Mouse (Mus musculus) lung, embryonic 15.5 days (tissue): Measurements from ENCODE around the gene Gm42417. TPM values are rescaled to one million over a fixed set of nuclear protein-coding genes. Genes with fewer than 3 reads are reported as not detected.

ENCODE experiments used
- ATAC-seq: fragments of 200-750 bp; cut with Nextera tagmentation; 2 replicates; pipeline ENCODE4 v1.8.0; 2017; ENCODE audit warnings: moderate number of reproducible peaks, borderline replicate concordance; ENCODE audit not compliant: low FRiP score, low TSS enrichment; ENCODE audit errors: extremely low read depth
- H3K27ac ChIP-seq: fragments of 300-500 bp; sonication (generic); 2 replicates; pipeline ENCODE4 v1.5.1; 2015; ENCODE audit warnings: moderate library complexity, mild to moderate bottlenecking, inconsistent platforms
- H3K27me3 ChIP-seq: fragments of 300-500 bp; sonication (generic); 2 replicates; pipeline ENCODE4 v1.6.1; 2015; ENCODE audit warnings: inconsistent platforms
- H3K36me3 ChIP-seq: fragments of 300-500 bp; sonication (generic); 2 replicates; pipeline ENCODE4 v1.6.1; 2015; ENCODE audit warnings: inconsistent platforms
- H3K4me1 ChIP-seq: fragments of 300-500 bp; sonication (generic); 2 replicates; pipeline ENCODE4 v1.6.1; 2015; ENCODE audit warnings: inconsistent platforms
- H3K4me2 ChIP-seq: fragments of 300-500 bp; sonication (generic); 2 replicates; pipeline ENCODE4 v1.6.1; 2015; ENCODE audit warnings: inconsistent platforms, mild to moderate bottlenecking, moderate library complexity
- H3K4me3 ChIP-seq: fragments of 300-500 bp; sonication (generic); 2 replicates; pipeline ENCODE4 v1.5.1; 2015; ENCODE audit warnings: mild to moderate bottlenecking, inconsistent platforms
- H3K9ac ChIP-seq: fragments of 300-500 bp; sonication (generic); 2 replicates; pipeline ENCODE4 v1.6.1; 2015; ENCODE audit warnings: inconsistent platforms
- H3K9me3 ChIP-seq: fragments of 300-500 bp; sonication (generic); 2 replicates; pipeline ENCODE4 v1.6.1; 2016; ENCODE audit warnings: inconsistent platforms
- WGBS: fragments of 180-500 bp; shearing (Covaris S2); methylation state at CpG from one replicate; pipeline ENCODE4 v1.1.7; 2015; 5-methylcytosine and 5-hydroxymethylcytosine counted together
- polyA plus RNA-seq: library from polyadenylated mRNA; unstranded; fragments of >200 nt; fragmentation: Nextera tagmentation; extraction: Ambion mirVana; gene quantifications from 2 replicates; pipeline ENCODE4 v1.2.1, GENCODE M21; 2015

Gm42417 gene
- polyA plus RNA-seq, 1 experiment from 2014 or later, result not detected

DNA sequence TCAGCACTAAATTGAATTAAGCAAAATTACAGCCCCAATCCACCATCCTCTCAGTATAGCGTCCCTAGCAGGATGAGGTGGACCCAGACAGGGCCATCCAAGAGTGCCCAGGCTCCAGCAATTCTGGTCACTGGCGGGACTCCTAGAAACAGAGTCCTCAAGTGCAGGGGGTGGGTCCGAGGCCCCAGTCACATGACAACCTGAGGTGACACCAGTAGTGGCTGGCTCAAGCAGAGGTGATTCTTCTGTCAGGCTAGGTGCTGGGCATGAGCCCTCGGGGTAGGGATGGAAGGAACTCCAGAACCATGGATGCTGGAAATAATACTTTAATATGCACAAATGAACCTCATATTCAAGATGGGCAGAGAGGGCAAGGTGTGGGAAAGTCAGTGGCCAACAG, 23.2 kb upstream of the Gm42417 start:
- H3K9me3 ChIP-seq, result no peaks in the 10 kb centered on the region
- H3K4me1 ChIP-seq, result peaks cover 29% of the 10 kb centered on the region
- H3K36me3 ChIP-seq, result no peaks in the 10 kb centered on the region
- H3K4me3 ChIP-seq, result no peak overlapping the region
- H3K27ac ChIP-seq, result no peak overlapping the region
- H3K4me2 ChIP-seq, result no peak overlapping the region
- no peak for ATAC-seq
- H3K9ac ChIP-seq, result no peak overlapping the region
- WGBS, result 51% methylated on average over 4 of the region's 4 CpGs
- H3K27me3 ChIP-seq, result no peaks in the 10 kb centered on the region

DNA sequence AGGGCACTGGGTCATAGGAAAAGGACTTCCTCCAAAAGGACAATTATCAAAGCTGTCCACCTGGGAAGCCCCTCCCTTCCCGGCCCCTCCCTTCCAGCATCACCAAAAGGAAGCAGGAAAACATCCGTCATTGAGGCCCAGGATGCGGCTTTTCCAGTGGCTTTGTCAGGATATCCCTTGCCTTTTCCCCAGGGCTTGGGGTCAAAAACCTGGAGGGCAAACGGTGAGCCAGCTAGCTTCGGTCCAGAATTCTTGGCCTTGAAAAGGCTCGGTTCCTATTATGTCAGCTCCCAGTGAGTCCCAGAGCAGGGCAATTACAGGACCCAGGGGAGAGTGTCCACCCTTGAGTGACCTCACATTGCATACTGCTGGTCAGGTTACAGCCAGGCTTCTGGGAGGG, 21.7 kb upstream of the Gm42417 start:
- H3K9ac ChIP-seq, result no peak overlapping the region
- peaks cover 23% of the 10 kb centered on the region for H3K4me1 ChIP-seq
- no peaks in the 10 kb centered on the region for H3K27me3 ChIP-seq
- H3K4me2 ChIP-seq, result no peak overlapping the region
- H3K4me3 ChIP-seq, result no peak overlapping the region
- ATAC-seq, result no peak
- WGBS, result 43% methylated on average over 6 of the region's 6 CpGs
- H3K27ac ChIP-seq, result peak overlapping the region; percentile 21
- H3K36me3 ChIP-seq, result no peaks in the 10 kb centered on the region
- no peaks in the 10 kb centered on the region for H3K9me3 ChIP-seq

DNA sequence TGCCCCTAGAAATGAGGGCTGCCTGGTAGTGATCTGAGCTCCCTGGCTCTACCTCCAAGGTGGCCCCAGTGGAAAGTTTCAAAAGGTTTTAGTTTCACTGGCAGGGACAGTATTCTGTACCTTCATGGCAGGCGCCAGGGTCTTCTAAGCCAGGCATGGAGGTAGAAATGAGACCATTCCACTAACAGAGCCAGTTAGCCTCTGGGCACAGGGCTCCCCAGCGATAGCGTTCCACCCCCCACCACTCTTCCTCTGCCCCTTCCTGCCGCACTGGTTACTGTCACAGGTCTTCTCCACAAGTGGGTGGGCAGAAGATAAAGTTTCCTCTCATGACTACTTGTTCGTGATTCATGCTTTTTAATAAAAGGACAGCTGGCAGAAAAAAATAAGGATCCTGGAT, 20.7 kb upstream of the Gm42417 start:
- H3K27me3 ChIP-seq, result no peaks in the 10 kb centered on the region
- no peak overlapping the region for H3K4me2 ChIP-seq
- H3K9ac ChIP-seq, result no peak overlapping the region
- no peak overlapping the region for H3K4me3 ChIP-seq
- WGBS, result 63% methylated on average over 5 of the region's 5 CpGs
- no peaks in the 10 kb centered on the region for H3K9me3 ChIP-seq
- H3K27ac ChIP-seq, result no peak overlapping the region; the same call in 1 of the 2 replicates
- H3K4me1 ChIP-seq, result peaks cover 33% of the 10 kb centered on the region
- no peak for ATAC-seq
- no peaks in the 10 kb centered on the region for H3K36me3 ChIP-seq

DNA sequence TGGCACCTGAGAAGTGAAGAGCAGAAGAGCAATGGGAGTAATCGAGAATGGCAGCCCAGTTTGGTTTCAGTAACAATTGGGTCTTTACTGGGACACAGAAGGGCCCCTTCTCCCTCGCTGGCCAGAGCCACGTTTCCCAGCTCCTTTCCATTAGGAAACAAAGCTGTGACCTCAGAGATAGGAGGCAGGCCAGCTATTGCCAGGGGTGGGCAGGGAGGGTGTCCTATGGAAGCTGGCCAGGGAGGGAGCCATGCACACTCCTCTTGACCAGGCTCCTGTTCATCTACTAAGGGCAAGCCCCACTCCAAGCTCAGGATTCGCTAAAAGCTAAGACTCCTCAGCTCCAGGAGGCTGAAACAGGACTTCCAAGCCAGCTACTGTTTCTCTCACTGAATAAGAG, 20.0 kb upstream of the Gm42417 start:
- no peaks in the 10 kb centered on the region for H3K27me3 ChIP-seq
- H3K4me2 ChIP-seq, result peak overlapping the region; percentile 87
- peak overlapping the region; percentile 99 for H3K27ac ChIP-seq
- 13% methylated on average over 4 of the region's 4 CpGs for WGBS
- peaks cover under 1% of the 10 kb centered on the region; the same call in 1 of the 2 replicates for H3K36me3 ChIP-seq
- peaks cover 39% of the 10 kb centered on the region for H3K4me1 ChIP-seq
- H3K9ac ChIP-seq, result peak overlapping the region; percentile 97; the same call in 1 of the 2 replicates
- H3K4me3 ChIP-seq, result peak overlapping the region; percentile 93
- no peaks in the 10 kb centered on the region for H3K9me3 ChIP-seq
- no peak for ATAC-seq

DNA sequence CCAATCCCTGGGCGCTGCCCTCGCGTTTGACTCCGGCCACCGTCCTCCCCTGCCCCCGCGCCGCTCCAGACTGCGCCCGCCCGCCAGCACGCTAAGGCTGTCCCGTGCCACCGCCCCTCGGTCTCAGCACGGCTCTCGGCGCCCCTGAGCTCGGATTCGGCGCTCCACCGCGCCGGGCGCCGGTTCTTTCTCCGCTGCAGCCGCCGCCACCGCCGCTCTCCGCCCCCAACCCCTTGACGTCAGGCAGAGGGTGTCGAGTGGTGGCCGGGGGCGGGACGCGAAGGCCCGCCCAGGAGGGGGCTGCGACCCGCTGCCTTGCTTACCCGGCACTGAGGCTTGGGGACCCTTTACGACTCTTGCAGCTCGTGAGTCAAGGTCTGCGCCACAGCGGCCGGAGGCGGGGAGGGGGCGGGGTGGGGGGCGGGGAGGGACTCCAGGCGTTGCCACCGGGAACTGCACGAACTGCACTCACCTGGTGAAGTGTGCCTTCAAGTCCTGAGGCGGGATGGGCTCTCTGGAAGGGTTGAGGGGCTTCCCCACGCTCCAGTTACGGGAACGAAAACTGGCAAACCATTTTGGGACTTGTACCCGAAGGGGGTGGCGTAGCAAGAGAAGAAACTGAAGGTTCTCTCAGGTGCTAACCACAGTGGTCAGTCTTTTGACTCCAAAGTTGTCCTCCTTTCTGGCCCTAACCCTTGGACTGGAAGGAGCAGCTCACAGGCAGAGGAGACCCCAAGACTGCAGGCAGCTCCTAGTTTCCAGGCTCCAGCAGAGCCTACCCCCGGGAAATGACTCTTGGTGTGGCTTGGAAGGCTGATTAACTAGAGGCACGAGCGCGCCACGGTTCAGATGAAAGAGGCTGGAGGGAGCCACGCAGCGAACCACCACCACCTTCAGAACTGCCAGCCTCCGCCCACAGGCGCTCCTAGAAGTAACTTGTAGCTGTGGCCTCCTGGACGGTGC, 19.1 kb upstream of the Gm42417 start, which contains the start of gene Sema4c:
Gene Sema4c (minus strand): TSS at position 319 of the 963 bp plus-strand sequence.
- WGBS, result under 1% methylated on average over 68 of the region's 69 CpGs
- no peaks in the 10 kb centered on the region for H3K9me3 ChIP-seq
- peaks cover 9% of the 10 kb centered on the region for H3K36me3 ChIP-seq
- peak within 1 kb of the TSS; percentile 99 for H3K27ac ChIP-seq
- ATAC-seq, result peak; percentile 70
- H3K4me1 ChIP-seq, result peaks cover 45% of the 10 kb centered on the region
- H3K27me3 ChIP-seq, result no peaks in the 10 kb centered on the region
- H3K9ac ChIP-seq, result peak within 1 kb of the TSS; percentile 97
- peak within 1 kb of the TSS; percentile 87 for H3K4me2 ChIP-seq
- H3K4me3 ChIP-seq, result peak within 1 kb of the TSS; percentile 93

DNA sequence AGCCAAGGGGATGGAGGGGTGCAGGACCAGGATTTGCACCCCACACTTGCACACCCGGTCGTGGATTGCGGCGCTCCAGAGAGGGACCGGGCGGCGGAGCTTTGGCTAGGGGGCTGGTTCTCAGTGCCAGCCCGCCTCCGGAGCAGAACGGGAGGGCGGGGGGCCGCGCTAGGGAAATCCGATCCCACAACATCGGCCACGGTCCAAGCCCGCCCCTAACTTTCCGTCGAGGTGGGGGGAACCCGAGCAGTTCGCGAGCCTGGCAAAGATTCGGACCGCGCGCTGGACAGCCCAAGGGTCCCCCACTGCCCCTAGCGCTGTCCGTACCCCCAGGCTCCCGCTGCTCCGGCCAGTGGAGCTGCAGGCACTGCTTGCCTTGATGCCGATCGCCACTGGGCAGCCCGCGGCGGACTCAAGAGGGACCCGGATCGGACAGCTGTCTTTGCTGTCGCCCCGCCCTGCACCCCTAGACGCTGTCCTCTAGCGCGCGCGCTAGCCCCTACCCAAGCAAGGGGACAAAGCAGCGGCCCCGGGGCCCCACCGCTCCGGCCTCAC, 18.3 kb upstream of the Gm42417 start:
- Histone ChIP-seq H3K27me3 (no peaks in the 10 kb centered on the region), H3K4me3 (peak overlapping the region; percentile 93), H3K4me2 (peak overlapping the region; percentile 87), H3K36me3 (peaks cover 17% of the 10 kb centered on the region), H3K9me3 (no peaks in the 10 kb centered on the region), H3K27ac (peak overlapping the region; percentile 99), H3K9ac (peak overlapping the region; percentile 97), H3K4me1 (peaks cover 45% of the 10 kb centered on the region)
- ATAC-seq, result peak; percentile 88
- WGBS, result under 1% methylated on average over 48 of the region's 48 CpGs

DNA sequence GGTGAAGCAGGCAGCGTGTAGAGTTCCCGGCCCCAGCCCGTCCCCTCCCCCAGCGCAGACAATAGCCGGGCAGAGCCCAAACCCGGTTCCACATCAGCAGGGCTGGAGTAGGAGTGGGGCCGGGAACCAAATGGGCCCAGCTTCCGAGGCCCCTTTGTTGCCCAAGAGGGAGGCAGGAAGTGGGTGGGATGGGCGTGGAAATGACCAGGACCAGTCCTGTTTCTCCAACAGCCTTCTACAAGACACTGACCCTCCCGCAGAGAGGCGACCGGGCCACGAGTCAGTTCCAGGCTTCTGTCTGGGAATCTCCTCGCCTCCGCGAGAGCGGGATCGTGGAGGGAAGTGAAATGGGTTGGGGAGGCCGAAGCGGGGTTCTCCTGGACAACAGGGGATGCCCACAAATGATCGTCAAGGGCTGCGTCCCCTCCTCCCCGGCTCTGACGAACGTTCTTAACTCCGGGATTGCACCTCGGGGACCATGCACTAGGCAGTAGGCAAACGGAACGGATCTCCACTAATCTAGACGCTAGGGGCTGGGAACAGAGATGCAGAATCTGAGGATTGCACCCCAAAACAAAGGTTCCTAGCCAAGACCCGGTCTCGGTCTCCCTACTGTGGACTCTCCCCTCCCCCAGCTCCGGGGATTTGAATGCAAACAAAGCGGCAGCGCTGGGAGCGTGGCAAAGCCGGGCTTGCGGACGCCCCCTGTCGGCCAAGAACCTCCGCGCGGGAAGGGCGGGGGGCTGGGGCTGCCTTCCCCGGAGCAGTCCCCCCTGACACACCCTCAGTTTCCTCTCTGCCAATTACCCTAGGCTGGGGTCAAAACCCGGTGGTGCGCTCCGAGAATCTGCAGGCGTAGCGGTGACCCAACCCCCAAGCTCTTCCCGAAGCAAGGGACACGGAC, 17.6 kb upstream of the Gm42417 start:
- Histone ChIP-seq H3K4me1 (peaks cover 45% of the 10 kb centered on the region), H3K9me3 (no peaks in the 10 kb centered on the region), H3K27ac (peak overlapping the region; percentile 99), H3K27me3 (no peaks in the 10 kb centered on the region), H3K9ac (peak overlapping the region; percentile 97), H3K4me3 (peak overlapping the region; percentile 93), H3K36me3 (peaks cover 24% of the 10 kb centered on the region), H3K4me2 (peak overlapping the region; percentile 87)
- ATAC-seq, result peak; percentile 79
- under 1% methylated on average over 52 of the region's 52 CpGs for WGBS

DNA sequence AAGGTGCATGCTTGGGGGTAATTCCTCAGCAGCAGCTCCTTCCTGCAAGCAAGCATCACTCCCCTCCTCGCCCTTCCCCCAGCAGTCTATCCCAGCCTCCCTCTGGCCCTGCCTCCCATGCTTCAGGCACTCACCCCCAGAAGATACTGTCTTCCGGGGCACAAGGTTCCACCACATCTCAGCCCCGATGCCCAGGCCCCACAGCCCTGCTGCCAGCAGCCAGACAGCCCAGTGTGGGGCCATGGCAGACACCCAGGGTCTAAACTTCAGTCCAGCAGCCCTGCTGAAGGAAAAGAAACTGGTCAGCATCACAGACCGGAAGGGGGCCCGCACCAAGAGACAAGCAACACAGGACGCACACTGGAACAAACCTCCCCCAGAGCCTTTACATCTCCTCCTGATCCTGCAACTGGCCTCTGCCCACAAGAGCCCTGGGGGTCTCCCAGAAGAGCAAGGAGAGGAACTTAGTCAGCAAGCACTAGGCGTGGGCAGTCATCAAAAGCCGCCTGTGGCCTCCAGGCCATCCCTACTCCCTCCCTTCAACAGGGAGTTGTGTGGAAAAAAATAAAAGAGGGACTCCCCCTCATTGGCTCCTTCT, 16.7 kb upstream of the Gm42417 start:
- Histone ChIP-seq H3K27me3 (no peaks in the 10 kb centered on the region), H3K4me1 (peaks cover 44% of the 10 kb centered on the region), H3K4me2 (peak overlapping the region; percentile 87), H3K9ac (peak overlapping the region; percentile 97), H3K9me3 (no peaks in the 10 kb centered on the region), H3K36me3 (peaks cover 33% of the 10 kb centered on the region), H3K4me3 (peak overlapping the region; percentile 93), H3K27ac (peak overlapping the region; percentile 99)
- no peak for ATAC-seq
- WGBS, result 5% methylated on average over 8 of the region's 8 CpGs

DNA sequence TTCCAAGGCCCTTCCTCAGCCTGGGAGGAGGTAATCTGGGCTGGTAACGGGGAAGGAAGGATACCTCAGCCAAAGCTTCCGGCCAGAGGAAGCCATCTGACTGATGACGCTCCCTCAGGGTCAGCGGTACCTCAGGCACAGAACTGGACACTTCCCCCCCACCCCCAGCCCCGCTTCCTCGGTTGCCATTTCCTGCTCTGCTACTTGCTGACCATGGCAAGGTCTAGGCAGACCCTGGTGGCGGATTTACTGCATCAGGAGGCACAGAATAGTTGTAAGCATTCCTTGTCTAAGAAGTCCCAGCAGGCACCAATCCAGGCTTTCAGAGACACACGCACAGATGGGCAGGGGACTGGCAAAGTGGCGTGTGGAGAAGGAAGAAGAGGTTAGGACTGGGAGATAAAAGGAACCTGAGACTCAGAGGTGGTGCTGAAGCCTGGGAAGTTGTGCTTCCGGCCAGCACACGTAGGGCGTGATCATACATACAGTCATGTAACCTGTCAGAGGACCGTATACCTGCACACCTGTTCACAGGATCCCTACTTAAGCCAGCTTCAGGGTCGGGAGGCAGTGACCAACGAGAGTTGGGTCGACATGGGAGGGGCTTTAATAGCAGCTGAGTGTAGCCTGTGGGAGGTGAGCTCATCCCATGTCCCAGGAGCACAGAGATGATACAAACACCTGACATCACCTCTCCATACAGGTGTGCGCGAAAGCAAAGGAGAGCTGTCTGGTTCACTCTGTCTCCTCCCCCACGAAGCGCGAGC, 15.6 kb upstream of the Gm42417 start:
- Histone ChIP-seq H3K27me3 (no peaks in the 10 kb centered on the region), H3K36me3 (peaks cover 44% of the 10 kb centered on the region)

DNA sequence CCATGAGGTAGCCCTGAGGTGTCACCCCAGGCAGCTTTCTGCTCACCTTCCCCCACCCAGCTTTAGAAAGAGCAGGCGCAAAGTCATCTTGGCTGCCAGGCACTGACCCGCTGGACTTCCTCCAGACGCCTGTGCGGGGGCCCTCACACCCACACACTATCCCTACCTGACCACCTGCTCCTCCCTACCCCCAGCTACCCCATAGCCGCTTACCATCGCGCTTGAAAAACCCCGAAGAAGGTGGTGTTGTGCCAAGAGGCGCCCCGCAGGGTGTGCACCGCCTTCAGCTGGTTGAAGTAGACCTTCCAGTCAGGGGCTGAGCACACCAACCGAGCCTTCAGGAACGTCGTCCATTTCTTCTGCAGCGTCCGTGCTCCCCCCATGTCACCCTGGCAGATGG, 13.3 kb upstream of the Gm42417 start:
- Histone ChIP-seq H3K36me3 (peaks cover 55% of the 10 kb centered on the region), H3K9me3 (no peaks in the 10 kb centered on the region)
- WGBS, result 84% methylated on average over 16 of the region's 16 CpGs

More for the DNA sequence above, 15.6 kb upstream of the Gm42417 start:
- 60% methylated on average over 21 of the region's 21 CpGs for WGBS
- H3K4me1 ChIP-seq, result peaks cover 51% of the 10 kb centered on the region
- ATAC-seq, result no peak
- H3K4me2 ChIP-seq, result peak overlapping the region; percentile 87
- H3K4me3 ChIP-seq, result peak overlapping the region; percentile 93
- no peaks in the 10 kb centered on the region for H3K9me3 ChIP-seq
- H3K9ac ChIP-seq, result peak overlapping the region; percentile 97; the same call in 1 of the 2 replicates
- peak overlapping the region; percentile 99 for H3K27ac ChIP-seq

More for the DNA sequence above, 13.3 kb upstream of the Gm42417 start:
- Histone ChIP-seq H3K4me3 (no peak overlapping the region), H3K27ac (no peak overlapping the region), H3K27me3 (no peaks in the 10 kb centered on the region), H3K4me1 (peaks cover 60% of the 10 kb centered on the region), H3K9ac (no peak overlapping the region), H3K4me2 (no peak overlapping the region)
- no peak for ATAC-seq
